Mouse (Mus musculus) liver (tissue): Measurements from ENCODE around the gene Ptrh1.

Experiments used
- DNase-seq: peaks from one replicate; pipeline ENCODE4 v3.0.0-alpha.2; 2020; ENCODE audit warnings: mixed read lengths

Ptrh1 gene

GRCm38 (mm10) chr2:32757056-32757845 is 18.3 kb upstream of the Ptrh1 start, which contains the start of gene Tor2a:
Tor2a (plus strand) TSS chr2:32757234.
- DNase-seq = peak; percentile 96

GRCm38 (mm10) chr2:32758503-32758902 is 17.1 kb upstream of the Ptrh1 start:
- no peak for DNase-seq

- no peak for DNase-seq
Observed at GRCm38 (mm10) chr2:32759001-32759400, 16.6 kb upstream of the Ptrh1 start.

GRCm38 (mm10) chr2:32761361-32761760 is 14.2 kb upstream of the Ptrh1 start:
- DNase-seq = no peak

GRCm38 (mm10) chr2:32761859-32762258 is 13.7 kb upstream of the Ptrh1 start:
- DNase-seq = no peak

GRCm38 (mm10) chr2:32763353-32763752 is 12.2 kb upstream of the Ptrh1 start:
- DNase-seq = no peak

- DNase-seq = no peak
Observed at GRCm38 (mm10) chr2:32767241-32767640, 8.3 kb upstream of the Ptrh1 start.

- DNase-seq = peak; percentile 69
Observed at GRCm38 (mm10) chr2:32768661-32769285, 6.8 kb upstream of the Ptrh1 start.

GRCm38 (mm10) chr2:32769327-32770085 is 6.1 kb upstream of the Ptrh1 start:
- no peak for DNase-seq

GRCm38 (mm10) chr2:32771886-32772285 is 3.7 kb upstream of the Ptrh1 start:
- DNase-seq = peak; percentile 37

GRCm38 (mm10) chr2:32772626-32773279 is 2.8 kb upstream of the Ptrh1 start:
- no peak for DNase-seq

GRCm38 (mm10) chr2:32776192-32776591 is 606 bp downstream of the Ptrh1 start:
- DNase-seq = no peak

GRCm38 (mm10) chr2:32778081-32778480 is 2.5 kb downstream of the Ptrh1 start:
- no peak for DNase-seq

GRCm38 (mm10) chr2:32779131-32779530 is 3.5 kb downstream of the Ptrh1 start:
- peak; percentile 58 for DNase-seq

- no peak for DNase-seq
Observed at GRCm38 (mm10) chr2:32779714-32780113, 4.1 kb downstream of the Ptrh1 start.

GRCm38 (mm10) chr2:32781710-32782109 is 6.1 kb downstream of the Ptrh1 start:
- no peak for DNase-seq

GRCm38 (mm10) chr2:32784048-32784681 is 8.6 kb downstream of the Ptrh1 start, which contains the start of gene Cfap157:
Cfap157 (minus strand) TSS chr2:32784428.
- no peak for DNase-seq

- DNase-seq = no peak
Observed at GRCm38 (mm10) chr2:32787176-32787575, 11.6 kb downstream of the Ptrh1 start.

- DNase-seq = no peak
Observed at GRCm38 (mm10) chr2:32788581-32788980, 13.0 kb downstream of the Ptrh1 start.

- DNase-seq = no peak
Observed at GRCm38 (mm10) chr2:32791297-32791696, 15.7 kb downstream of the Ptrh1 start.

GRCm38 (mm10) chr2:32795748-32796418 is 20.3 kb downstream of the Ptrh1 start:
- no peak for DNase-seq
